Mouse (Mus musculus) kidney, adult 8-10 months (tissue): ENCODE results near the gene Tns1.

Experiments used
- DNase-seq, 2 experiments: peaks; one replicate each; pipeline ENCODE4 v3.0.0; 2022

Gene Tns1

GRCm38 (mm10) chr1:73928385-73928784 lies 195.9 kb downstream of the Tns1 start:
- DNase-seq, result no peak

DNA sequence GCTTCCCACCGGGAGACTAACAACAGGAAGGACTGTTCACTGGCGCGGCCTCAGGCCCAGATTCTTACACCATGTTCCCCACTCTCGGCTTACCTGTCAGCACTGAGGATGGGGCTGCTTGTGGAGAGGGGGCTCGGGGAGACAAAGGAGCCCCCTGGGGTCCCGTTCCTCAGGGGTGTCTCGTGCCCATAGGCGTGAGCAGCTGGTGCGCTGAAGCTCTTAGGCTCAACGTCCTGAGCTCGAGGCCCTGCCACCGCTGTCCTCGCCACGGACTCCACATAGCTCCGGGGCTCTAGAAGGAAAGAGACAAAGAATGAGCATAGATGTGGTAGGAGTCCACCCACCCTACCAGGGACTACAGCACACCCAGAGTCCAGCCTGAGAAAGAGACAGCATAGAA lies 196.4 kb downstream of the Tns1 start:
- no peak for DNase-seq

GRCm38 (mm10) chr1:73926279-73926678 lies 198.0 kb downstream of the Tns1 start:
- DNase-seq, result no peak

- DNase-seq, result no peak
These were observed 199.2 kb downstream of the Tns1 start for GRCm38 (mm10) chr1:73924871-73925610.

- DNase-seq, result no peak
These were observed 200.0 kb downstream of the Tns1 start for GRCm38 (mm10) chr1:73924210-73924609.

- DNase-seq, result peak; percentile 60 to 64
These were observed 201.1 kb downstream of the Tns1 start for GRCm38 (mm10) chr1:73923185-73923584.

DNA sequence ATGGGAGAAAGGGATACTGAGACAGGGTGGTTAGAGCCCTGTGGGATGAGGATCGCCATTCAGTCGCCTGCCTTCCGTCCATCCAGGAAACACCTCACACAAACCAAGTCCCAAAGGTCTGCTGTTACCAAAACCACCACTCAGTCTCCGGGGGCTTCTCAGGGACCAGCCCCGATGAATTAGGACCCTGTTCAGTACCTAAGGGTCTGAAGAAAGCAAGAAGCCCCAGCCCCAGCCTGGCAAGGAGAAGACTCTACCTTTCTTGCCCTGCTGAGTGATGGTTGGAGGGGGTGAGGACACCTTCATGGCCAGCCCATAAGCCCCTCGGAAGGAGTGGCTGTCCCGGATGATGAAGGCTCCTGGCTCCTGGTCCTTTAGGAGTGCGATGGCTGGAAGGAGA lies 203.5 kb downstream of the Tns1 start:
- no peak for DNase-seq

- DNase-seq, result no peak
These were observed 204.3 kb downstream of the Tns1 start for GRCm38 (mm10) chr1:73919909-73920308.

DNA sequence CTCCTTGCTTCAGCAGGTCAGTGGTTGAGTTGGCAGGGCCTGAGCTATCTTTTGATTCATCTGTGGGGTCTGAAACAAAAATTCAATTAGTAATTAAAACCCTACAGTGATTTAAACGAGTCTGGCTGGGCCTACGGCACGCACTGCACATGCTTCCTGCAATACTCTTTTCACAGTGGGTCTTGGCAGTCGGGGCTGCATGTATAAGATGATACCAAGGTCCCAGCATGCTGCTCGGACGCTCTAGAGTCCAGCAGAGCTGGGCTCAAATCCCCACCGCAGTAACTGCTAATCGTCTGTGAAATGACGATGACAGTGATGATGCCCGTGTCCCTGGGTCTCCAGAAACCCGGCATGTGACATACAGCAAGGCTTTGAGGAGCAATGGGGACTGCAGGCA lies 206.2 kb downstream of the Tns1 start:
- no peak for DNase-seq

DNA sequence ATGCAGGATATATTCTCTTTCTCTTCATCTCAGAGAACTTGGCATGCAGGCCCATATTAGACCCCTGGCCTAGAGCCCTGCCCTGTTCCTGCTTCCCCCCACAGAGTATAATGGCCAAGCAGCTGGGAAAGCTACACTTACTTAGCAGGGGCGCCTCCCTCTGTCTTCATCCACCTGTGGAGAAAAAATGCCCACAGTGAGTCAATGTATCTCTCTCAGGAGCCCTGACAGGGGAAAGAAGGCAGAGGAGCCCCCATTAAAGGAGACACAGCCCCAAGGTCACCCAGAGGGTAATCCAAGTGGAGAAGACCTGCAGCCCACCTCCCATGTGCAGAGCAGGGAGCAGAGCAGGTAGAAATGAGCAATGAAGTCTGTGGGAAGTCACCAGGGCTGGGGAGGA lies 208.0 kb downstream of the Tns1 start:
- DNase-seq, result no peak

GRCm38 (mm10) chr1:73915218-73916070 lies 208.8 kb downstream of the Tns1 start:
- DNase-seq, result peak in 1 of 2 experiments; percentile 14

GRCm38 (mm10) chr1:73914076-73914475 lies 210.2 kb downstream of the Tns1 start:
- peak in 1 of 2 experiments; percentile 15 for DNase-seq

GRCm38 (mm10) chr1:73913071-73914005 lies 210.9 kb downstream of the Tns1 start:
- no peak for DNase-seq

GRCm38 (mm10) chr1:73912466-73912865 lies 211.8 kb downstream of the Tns1 start:
- no peak for DNase-seq

- no peak for DNase-seq
These were observed 212.3 kb downstream of the Tns1 start for GRCm38 (mm10) chr1:73911981-73912380.

DNA sequence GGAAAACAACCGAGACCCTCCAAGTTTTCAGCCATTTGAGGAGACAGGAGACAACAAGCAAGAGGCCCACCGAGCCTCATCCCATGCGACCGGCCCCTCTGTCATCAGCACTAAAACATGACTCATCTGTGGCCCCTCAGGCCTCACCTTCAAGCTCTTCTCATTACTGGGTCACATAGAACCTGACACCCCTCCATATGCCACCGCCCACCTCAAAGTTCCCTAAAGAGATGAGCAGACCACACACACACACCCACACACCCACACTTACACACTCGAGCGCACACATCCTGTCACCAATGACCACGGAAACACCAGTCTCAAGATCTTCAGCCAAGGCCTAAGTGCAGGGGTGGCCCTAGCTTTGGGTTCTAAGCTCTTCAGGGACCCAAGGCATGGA lies 213.5 kb downstream of the Tns1 start:
- peak in 1 of 2 experiments; percentile 14 for DNase-seq

DNA sequence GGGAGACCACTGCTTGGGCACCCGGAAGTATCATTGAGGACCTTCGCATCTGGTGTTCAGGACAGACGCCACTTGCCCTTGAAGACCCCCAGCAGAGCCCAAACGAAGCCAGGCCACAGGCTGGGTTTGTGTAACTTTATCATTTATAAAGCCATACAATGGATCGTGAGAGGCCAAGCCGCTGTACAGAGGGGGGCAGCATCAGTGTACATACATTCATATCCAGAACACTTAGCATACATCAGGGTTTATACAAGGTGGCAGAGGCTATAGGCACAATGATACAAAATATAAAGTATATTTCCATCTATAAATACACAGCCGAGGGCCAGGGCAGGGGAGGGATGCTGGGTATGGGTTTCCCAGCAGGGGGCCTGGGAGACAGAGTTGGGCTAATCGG lies 214.1 kb downstream of the Tns1 start:
- DNase-seq, result no peak

GRCm38 (mm10) chr1:73909191-73909983 lies 214.9 kb downstream of the Tns1 start:
- peak; percentile 23 to 33 for DNase-seq

GRCm38 (mm10) chr1:73908081-73908960 lies 215.9 kb downstream of the Tns1 start:
- DNase-seq, result peak; percentile 25 to 26

- DNase-seq, result no peak
These were observed 217.1 kb downstream of the Tns1 start for GRCm38 (mm10) chr1:73907166-73907565.

- peak in 1 of 2 experiments; percentile 21 for DNase-seq
These were observed 217.9 kb downstream of the Tns1 start for GRCm38 (mm10) chr1:73906376-73906775.
